Mouse (Mus musculus) kidney, embryonic 15.5 days (tissue): ENCODE measurements at regions not wholly inside any gene's neighbourhood (a gene's known extent, or its start where the extent isn't known, plus 50 kb on each side); places are given as distances from the start of the nearest gene placed in this dataset.

Experiments used
- ATAC-seq: fragments of 200-750 bp; cut with Nextera tagmentation; replicated peaks from 2 replicates; pipeline ENCODE4 v1.8.0; 2017; ENCODE audit warnings: moderate TSS enrichment; ENCODE audit not compliant: low FRiP score
- H3K27ac ChIP-seq: fragments of 300-500 bp; sonication (generic); 2 replicates; pipeline ENCODE4 v1.5.1; 2015; ENCODE audit warnings: mild to moderate bottlenecking, inconsistent platforms
- H3K27me3 ChIP-seq: fragments of 300-500 bp; sonication (generic); 2 replicates; pipeline ENCODE4 v1.6.1; 2015; ENCODE audit warnings: inconsistent platforms
- H3K36me3 ChIP-seq: fragments of 300-500 bp; sonication (generic); 2 replicates; pipeline ENCODE4 v1.6.1; 2015; ENCODE audit warnings: inconsistent platforms
- H3K4me1 ChIP-seq: fragments of 300-500 bp; sonication (generic); 2 replicates; pipeline ENCODE4 v1.6.1; 2015; ENCODE audit warnings: inconsistent platforms
- H3K4me2 ChIP-seq: fragments of 300-500 bp; sonication (generic); 2 replicates; pipeline ENCODE4 v1.6.1; 2015; ENCODE audit warnings: moderate library complexity, mild to moderate bottlenecking, inconsistent platforms
- H3K4me3 ChIP-seq: fragments of 300-500 bp; sonication (generic); replicated peaks from 2 replicates; pipeline ENCODE4 v1.5.1; 2015; ENCODE audit warnings: mild to moderate bottlenecking, inconsistent platforms
- H3K9ac ChIP-seq: fragments of 300-500 bp; sonication (generic); 2 replicates; pipeline ENCODE4 v1.6.1; 2015; ENCODE audit warnings: mild to moderate bottlenecking, inconsistent platforms
- H3K9me3 ChIP-seq: fragments of 300-500 bp; sonication (generic); replicated peaks from 2 replicates; pipeline ENCODE4 v1.6.1; 2016; ENCODE audit warnings: inconsistent platforms
- WGBS: fragments of 180-500 bp; shearing (Covaris S2); methylation state at CpG from one replicate; pipeline ENCODE4 v1.1.7; 2015; ENCODE audit warnings: mixed read lengths; 5-methylcytosine and 5-hydroxymethylcytosine counted together

DNA sequence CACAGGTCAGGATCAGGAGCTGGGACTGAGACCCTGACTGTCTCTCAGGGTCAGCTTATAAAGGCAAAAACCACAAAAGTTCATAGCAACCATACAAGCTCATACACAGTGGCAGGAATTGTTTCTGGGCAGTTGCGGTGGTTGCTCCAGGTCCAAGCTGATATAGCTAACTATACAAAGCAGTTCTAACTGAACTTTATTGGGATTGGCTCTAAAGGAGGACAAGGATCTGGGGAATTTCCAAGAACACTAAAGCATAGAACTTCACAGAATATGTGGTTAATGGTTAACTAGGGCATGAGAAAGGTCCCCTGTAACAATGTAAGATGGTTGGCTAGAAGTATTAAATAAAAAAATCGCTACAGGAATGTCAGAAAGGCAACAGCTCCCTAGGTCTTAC is 748.0 kb upstream of the Crim1 start:
- H3K9ac ChIP-seq: no peak overlapping the region
- ATAC-seq: peak; percentile 60; the same call in 1 of the 2 replicates
- no peaks in the 10 kb centered on the region for H3K27me3 ChIP-seq
- H3K27ac ChIP-seq: no peak overlapping the region
- H3K9me3 ChIP-seq: no peaks in the 10 kb centered on the region
- no peaks in the 10 kb centered on the region for H3K4me1 ChIP-seq
- H3K36me3 ChIP-seq: no peaks in the 10 kb centered on the region
- H3K4me2 ChIP-seq: no peak overlapping the region
- 82% methylated on average over 2 of the region's 2 CpGs for WGBS
- H3K4me3 ChIP-seq: no peak overlapping the region

GRCm38 (mm10) chr17:77469678-77470077 is 730.4 kb upstream of the Crim1 start:
- H3K27ac ChIP-seq: no peak overlapping the region
- no peak overlapping the region for H3K9ac ChIP-seq
- WGBS: 76% methylated on average over 3 of the region's 3 CpGs
- no peaks in the 10 kb centered on the region for H3K36me3 ChIP-seq
- H3K4me1 ChIP-seq: no peaks in the 10 kb centered on the region
- no peaks in the 10 kb centered on the region for H3K27me3 ChIP-seq
- H3K4me2 ChIP-seq: no peak overlapping the region
- H3K9me3 ChIP-seq: no peaks in the 10 kb centered on the region
- no peak overlapping the region for H3K4me3 ChIP-seq
- ATAC-seq: no peak

DNA sequence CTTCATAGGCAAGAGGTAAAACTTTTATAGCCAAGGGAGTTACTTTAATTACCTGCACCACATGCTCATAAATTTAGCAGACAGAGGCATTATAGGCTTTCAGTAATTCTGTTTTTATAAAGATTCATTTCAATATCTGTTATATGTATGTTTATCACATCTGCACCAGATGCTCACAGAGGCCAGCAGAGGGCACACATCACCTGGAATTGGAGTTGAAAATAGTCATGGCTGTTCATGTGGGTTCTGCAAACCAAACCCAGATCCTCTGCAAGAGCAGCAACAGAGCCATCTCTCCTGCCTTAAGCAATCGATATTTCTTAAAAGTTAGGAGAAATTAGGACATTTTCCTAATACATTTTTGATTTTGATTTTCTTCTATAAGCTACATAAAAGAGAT is 729.9 kb upstream of the Crim1 start:
- WGBS: 69% methylated on average over 1 of the region's 1 CpGs
- H3K27me3 ChIP-seq: no peaks in the 10 kb centered on the region
- ATAC-seq: no peak

GRCm38 (mm10) chr17:77471921-77472320 is 728.1 kb upstream of the Crim1 start:
- ATAC-seq: no peak
- no peaks in the 10 kb centered on the region for H3K4me1 ChIP-seq
- no peaks in the 10 kb centered on the region for H3K9me3 ChIP-seq
- WGBS: 80% methylated on average over 3 of the region's 3 CpGs
- no peak overlapping the region for H3K9ac ChIP-seq
- H3K36me3 ChIP-seq: no peaks in the 10 kb centered on the region
- no peak overlapping the region for H3K4me3 ChIP-seq
- no peak overlapping the region for H3K4me2 ChIP-seq
- H3K27ac ChIP-seq: no peak overlapping the region
- no peaks in the 10 kb centered on the region for H3K27me3 ChIP-seq

More for the DNA sequence above, 729.9 kb upstream of the Crim1 start:
- no peak overlapping the region for H3K27ac ChIP-seq
- no peaks in the 10 kb centered on the region for H3K4me1 ChIP-seq
- no peak overlapping the region for H3K9ac ChIP-seq
- no peak overlapping the region for H3K4me3 ChIP-seq
- H3K9me3 ChIP-seq: no peaks in the 10 kb centered on the region
- no peak overlapping the region for H3K4me2 ChIP-seq
- no peaks in the 10 kb centered on the region for H3K36me3 ChIP-seq
